Mouse (Mus musculus) kidney, adult 11 months (tissue): ENCODE results near the gene Cdk19.
A peak's percentile ranks its signal among the peaks of the same experiment; 100 is the strongest.

Experiments
- DNase-seq: peaks from one replicate; pipeline ENCODE4 v3.0.0; 2022

Gene Cdk19

GRCm38 (mm10) chr10:40444586-40444985 lies 105.2 kb downstream of the Cdk19 start:
- DNase-seq: no peak

GRCm38 (mm10) chr10:40446088-40446604 lies 106.8 kb downstream of the Cdk19 start:
- DNase-seq: no peak

- DNase-seq: no peak
These were observed 107.3 kb downstream of the Cdk19 start for GRCm38 (mm10) chr10:40446630-40447029.

GRCm38 (mm10) chr10:40447295-40447694 lies 107.9 kb downstream of the Cdk19 start:
- no peak for DNase-seq

GRCm38 (mm10) chr10:40447921-40448320 lies 108.6 kb downstream of the Cdk19 start:
- no peak for DNase-seq

- no peak for DNase-seq
These were observed 109.1 kb downstream of the Cdk19 start for GRCm38 (mm10) chr10:40448444-40448843.

GRCm38 (mm10) chr10:40449571-40449970 lies 110.2 kb downstream of the Cdk19 start:
- no peak for DNase-seq

GRCm38 (mm10) chr10:40450171-40450570 lies 110.8 kb downstream of the Cdk19 start:
- DNase-seq: no peak

- peak; percentile 20 for DNase-seq
These were observed 117.8 kb downstream of the Cdk19 start for GRCm38 (mm10) chr10:40457116-40457515.

- no peak for DNase-seq
These were observed 119.8 kb downstream of the Cdk19 start for GRCm38 (mm10) chr10:40459141-40459540.

- DNase-seq: no peak
These were observed 122.0 kb downstream of the Cdk19 start for GRCm38 (mm10) chr10:40461362-40461761.

- no peak for DNase-seq
These were observed 122.9 kb downstream of the Cdk19 start for GRCm38 (mm10) chr10:40462257-40462656.

- no peak for DNase-seq
These were observed 128.0 kb downstream of the Cdk19 start for GRCm38 (mm10) chr10:40467174-40467911.

- DNase-seq: no peak
These were observed 128.5 kb downstream of the Cdk19 start for GRCm38 (mm10) chr10:40467912-40468254.

- no peak for DNase-seq
These were observed 129.8 kb downstream of the Cdk19 start for GRCm38 (mm10) chr10:40469145-40469544.

GRCm38 (mm10) chr10:40476535-40477285 lies 137.3 kb downstream of the Cdk19 start:
- DNase-seq: no peak

- no peak for DNase-seq
These were observed 138.2 kb downstream of the Cdk19 start for GRCm38 (mm10) chr10:40477426-40478075.

- no peak for DNase-seq
These were observed 139.3 kb downstream of the Cdk19 start for GRCm38 (mm10) chr10:40478626-40479025.

- no peak for DNase-seq
These were observed 139.9 kb downstream of the Cdk19 start for GRCm38 (mm10) chr10:40479216-40479615.

- no peak for DNase-seq
These were observed 140.3 kb downstream of the Cdk19 start for GRCm38 (mm10) chr10:40479621-40480193.

- DNase-seq: no peak
These were observed 142.2 kb downstream of the Cdk19 start for GRCm38 (mm10) chr10:40481534-40481933.

GRCm38 (mm10) chr10:40482285-40482684 lies 142.9 kb downstream of the Cdk19 start:
- DNase-seq: no peak

GRCm38 (mm10) chr10:40489086-40489796 lies 149.9 kb downstream of the Cdk19 start:
- DNase-seq: no peak
